Mouse (Mus musculus) liver, embryonic 14.5 days (tissue): Measurements from ENCODE around the gene Mipol1.

ENCODE experiments used
- CTCF ChIP-seq: IDR thresholded peaks from 2 replicates; pipeline ENCODE4 v1.5.1; 2016; ENCODE audit warnings: antibody characterized with exemption, low read depth, control low read depth
- EP300 ChIP-seq: IDR thresholded peaks from 2 replicates; pipeline ENCODE4 v1.6.1; 2016; ENCODE audit warnings: antibody characterized with exemption, low read depth

DNA sequence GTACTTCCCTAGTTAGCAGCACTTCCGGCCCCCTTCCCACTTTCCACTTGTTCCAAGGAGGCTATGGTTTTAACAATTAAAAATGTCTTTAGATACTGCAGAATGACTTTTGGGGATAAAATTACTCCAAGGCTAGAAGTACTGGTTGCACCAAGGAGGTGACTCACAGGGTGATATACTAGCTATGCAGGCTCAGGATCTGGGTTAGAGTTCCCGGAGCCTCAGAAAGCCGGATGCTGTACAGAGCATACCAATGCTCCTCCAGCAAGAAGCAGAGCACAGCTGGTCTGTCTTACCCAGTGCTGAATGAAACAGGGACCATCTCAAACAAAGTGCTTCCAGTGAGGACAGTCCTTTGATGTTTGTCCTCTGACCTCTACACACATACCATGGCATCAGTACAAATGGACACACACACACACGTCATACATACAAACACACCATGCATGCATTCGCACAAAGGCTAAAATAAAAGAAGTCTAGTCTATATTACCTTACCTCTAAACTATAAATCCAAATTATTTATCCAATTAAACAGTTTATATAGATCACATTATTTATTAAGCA is 219.9 kb downstream of the Mipol1 start:
- TF ChIP-seq CTCF (no peak), EP300 (no peak)
